Mouse (Mus musculus) regulatory T cell (primary cell): ENCODE results near the gene Angptl8.
"Not testable (repeated sequence)": the region's sequence is repeated elsewhere in the genome, so short reads cannot be mapped to it uniquely, and the experiment has no call there.

ENCODE experiments used
- in situ Hi-C: fragments of 300-600 bp; cut with MboI, MseI; formaldehyde crosslinking; loops from one replicate; pipeline ENCODE4 v1.15.1; 2025; ENCODE audit warnings: high pct_unique_total_duplicates

Gene Angptl8

DNA sequence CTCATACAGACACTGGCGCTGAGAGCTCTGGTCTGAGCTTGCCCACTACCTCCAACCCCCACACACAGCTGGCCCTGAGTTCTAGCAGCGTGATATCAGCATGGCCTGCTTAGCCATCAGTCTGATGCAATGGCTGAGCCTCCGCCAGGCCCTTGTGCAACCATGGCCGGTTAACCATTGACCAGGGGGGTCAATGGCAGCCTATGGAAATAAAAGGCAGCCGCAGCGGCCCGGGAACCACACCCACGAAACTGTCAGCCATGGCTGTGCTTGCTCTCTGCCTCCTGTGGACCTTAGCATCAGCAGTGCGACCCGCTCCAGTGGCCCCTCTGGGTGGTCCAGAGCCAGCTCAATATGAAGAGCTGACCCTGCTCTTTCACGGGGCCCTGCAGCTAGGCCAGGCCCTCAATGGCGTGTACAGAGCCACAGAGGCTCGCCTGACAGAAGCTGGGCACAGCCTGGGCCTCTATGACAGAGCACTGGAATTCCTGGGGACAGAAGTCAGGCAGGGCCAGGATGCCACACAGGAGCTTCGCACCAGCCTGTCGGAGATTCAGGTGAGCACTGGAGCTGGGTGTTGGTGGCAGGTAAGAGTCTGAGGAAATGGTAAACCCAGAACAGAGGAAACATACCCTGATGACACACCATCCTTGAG, at the start of gene Angptl8:
Gene Angptl8 (plus strand): TSS at position 253 of the 655 bp plus-strand sequence.
- in situ Hi-C loops, result no loop called here

DNA sequence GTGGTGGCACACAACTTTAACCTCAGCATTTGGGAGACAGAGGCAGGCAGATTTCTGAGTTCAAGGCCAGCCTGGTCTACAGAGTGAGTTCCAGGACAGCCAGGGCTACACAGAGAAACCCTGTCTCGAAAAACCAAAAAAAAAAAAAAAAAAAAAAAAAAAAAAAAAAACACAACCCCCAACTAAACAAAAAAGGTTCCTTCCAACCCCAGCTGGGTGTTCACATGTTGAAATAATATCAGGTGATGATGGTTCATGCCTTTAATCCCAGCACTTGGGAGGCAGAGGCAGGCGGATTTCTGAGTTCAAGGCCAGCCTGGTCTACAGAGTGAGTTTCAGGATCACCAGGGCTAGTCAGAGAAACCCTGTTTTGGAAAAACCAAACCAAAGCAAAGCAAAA, 49.0 kb upstream of the Angptl8 start:
- in situ Hi-C loops, result not testable (repeated sequence)

DNA sequence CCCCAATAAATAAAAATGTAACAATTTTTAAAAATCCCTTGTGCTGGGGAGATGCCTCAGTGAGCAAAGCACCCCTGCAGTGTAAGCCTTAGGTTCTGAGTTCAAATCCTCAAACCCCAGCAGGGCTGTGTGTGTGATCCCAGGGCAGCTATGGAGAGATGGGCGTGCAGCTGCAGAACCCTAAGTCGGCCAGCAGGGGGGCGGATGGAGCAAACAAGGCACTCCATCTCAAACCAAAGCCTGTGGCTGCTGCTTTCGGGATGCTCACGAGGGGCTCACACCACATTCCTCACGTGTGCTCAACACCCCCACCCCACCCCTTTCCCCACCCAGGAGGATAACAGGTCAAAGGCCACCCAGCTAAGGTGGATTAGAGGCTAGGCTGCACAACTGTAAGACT, 48.4 kb upstream of the Angptl8 start:
- in situ Hi-C loops, result no loop called here

DNA sequence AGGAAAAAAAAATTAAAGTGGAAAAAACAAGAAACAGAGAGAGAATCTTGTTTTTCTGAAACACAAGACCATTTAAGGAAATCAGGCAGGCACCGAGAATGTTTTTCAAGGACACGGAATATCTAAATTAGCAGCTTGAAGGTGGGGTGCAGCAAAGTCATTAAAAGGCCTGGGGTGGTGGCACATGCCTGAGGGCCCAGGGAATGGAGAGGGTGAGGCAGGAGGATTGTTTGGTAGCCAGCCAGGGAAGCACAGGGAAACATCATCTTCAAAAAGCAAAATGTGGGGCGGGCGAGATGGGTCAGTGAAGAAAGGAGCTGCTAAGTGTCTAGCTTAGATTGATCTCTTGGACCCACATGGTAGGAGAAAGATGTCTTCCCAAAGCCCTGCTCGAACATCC, 47.7 kb upstream of the Angptl8 start:
- in situ Hi-C loops, result no loop called here

DNA sequence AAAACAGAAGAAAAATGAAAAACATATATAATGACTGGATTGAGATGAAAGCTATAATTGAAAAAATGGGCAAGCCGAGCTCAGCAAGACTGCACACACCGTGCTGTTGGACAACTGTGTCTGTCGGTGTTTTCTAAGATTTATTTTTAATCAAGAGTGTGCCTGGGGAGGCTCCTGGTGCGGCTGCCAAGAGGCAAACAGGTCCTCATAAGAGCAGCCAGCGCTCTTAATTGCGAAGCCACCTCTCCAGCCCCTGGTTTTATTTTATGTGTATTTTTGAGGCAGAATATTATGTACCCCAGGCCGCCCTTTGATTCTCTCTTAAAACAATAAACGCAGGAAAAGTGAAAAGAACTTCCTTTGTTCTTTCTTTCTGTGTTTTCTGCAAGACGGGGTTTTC, 47.1 kb upstream of the Angptl8 start:
- in situ Hi-C loops, result no loop called here

DNA sequence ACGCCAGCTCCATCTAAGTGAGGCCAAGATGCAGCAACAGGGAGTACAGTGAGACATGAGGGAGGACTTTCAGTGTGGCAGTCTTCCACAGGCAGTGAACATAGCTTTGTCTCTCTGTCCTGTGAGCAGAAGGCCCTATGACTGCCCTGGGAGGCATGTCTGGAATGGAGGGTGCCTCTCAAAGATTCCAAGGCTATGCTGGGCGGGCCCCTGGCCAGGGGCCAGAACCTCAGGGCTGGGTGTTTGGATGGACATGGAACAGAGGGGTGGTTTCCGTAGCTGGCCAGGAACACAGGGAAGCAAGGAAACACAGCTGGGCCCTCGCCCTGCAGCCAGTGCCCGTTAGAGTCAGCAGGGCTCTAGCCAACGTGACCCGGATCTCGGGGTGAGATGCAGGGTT, 43.4 kb upstream of the Angptl8 start:
- in situ Hi-C loops, result no loop called here

DNA sequence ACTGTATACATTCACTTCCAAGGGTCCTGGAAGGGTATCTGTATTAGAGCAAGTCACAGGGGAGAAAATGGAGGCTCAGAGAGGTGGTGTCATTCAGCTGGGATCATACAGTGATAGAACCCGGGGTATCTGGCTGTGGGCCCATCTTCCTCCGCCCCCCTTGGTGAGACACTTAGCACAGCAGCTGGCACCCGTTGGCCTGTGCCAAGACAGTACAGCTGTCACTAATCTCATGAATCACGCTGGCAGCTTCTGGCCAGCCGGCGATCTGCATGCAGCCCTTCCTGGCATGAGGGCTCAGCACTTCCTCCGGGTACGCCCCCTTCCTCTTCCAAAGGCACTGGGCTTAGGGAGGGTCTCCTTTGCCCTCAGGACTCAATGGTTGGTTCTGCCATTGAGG, 42.7 kb upstream of the Angptl8 start:
- in situ Hi-C loops, result no loop called here

DNA sequence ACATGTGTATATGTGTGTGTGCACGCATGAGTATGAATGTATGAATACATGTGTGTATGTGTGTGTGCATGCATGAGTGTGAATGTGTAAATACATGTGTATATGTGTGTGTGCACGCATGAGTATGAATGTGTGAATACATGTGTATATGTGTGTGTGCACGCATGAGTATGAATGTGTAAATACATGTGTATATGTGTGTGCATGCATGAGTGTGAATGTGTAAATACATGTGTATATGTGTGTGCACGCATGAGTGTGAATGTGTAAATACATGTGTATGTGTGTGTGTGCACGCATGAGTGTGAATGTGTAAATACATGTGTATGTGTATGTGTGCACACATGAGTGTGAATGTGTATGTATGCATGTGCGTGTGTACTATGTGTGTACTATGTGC, 41.8 kb upstream of the Angptl8 start:
- in situ Hi-C loops, result not testable (repeated sequence)

DNA sequence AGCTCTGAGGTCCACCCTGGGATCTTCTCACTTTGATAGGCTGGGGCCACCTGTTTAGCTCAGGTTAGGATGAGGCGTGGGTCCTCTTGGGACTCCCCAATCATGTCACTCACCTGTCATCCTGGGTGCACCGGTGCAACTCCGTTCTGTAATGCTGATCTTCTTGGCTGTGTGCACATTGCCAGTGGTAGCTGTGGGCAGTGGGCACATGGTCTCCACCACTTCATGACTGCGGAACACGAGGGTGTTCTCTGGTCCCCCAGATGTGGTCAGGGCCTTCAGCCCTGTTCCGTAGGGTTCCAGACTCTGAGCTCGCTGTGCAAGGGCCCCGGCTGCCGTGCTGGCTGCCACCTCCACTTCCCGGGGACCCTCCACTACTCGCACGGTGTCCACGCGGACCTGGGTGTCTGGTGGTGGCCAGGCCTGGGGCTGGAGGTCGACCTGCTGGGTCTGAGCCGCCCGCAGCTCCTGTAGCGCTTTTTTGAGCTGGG, 40.9 kb upstream of the Angptl8 start:
- in situ Hi-C loops, result no loop called here

DNA sequence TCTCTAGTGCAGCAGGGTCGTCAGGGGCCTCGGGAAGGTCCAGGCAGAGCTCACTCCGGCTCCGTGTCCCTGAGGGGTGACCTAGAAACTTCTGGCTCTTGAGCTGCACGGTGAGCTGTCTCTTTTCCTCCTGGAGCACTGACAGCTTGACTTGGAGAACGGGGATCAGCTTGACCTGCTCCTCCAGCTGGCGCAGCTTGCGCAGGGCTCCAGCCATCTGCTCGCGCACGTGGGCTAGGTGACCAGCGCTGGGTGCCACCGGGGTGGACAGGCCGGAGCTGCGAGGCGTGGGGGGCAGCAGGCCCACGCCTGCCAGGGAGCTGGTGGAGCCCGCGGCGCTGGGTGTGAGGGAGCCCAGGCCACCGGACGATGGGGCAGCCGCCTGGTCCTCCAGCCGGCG, 40.4 kb upstream of the Angptl8 start:
- in situ Hi-C loops, result no loop called here

DNA sequence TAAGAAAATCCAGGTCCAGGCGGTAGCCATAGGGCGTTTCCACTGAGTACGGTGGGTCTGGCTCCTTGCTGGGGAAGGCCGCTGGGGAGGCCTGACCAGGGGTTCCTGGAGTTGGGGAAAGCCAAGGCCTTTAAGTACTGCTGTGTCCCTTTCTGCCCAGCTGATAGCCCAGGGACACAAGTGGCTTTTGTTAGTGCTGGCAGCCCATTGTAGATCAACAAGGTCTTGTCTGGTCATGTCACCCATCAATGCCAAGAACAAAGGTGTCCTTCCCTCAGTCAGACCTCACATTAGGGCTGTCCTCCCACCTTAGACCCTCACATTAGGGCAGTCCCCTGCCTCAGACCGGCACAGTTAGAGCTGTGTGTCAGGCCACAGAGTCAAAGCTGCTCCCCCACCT, 39.7 kb upstream of the Angptl8 start:
- in situ Hi-C loops, result no loop called here

DNA sequence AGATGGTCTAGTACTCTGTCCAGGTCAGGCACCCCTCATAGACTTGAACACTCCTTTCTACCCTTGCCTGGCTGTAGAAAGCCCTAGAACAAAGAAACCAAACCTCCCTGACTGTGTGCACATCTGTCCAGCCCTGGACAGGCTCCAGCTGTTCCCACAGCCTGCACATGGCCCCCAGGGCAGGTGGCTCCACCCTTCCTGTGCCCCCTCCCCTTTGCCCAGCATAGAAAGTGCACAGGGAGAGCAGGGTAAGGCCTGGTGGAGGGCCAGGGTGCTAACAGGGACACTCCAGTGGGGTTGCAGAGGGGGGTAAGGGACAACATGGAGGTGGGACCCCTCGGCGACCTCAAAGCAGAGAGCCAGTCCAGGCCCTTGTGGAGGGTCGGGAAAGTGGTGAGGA, 39.1 kb upstream of the Angptl8 start:
- in situ Hi-C loops, result no loop called here

DNA sequence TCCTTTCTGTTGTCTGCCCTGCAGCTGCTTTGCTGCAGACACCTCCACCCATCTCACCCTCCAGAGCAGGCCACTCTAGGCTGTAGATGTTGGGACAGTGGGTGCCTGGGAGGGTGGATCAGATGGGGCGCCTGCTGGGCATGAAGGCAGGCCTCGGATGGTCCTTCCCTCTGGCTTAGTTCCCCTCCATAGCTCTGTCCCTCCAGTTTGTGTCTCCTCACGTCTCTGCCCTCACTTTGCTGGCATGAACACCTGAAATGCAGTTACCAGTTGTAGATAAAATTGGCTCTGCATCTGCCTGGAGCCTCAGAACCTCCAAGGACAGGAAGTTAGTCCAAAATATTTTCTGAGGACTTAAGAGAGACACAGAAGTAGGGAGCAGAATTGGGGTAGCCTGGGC, 38.4 kb upstream of the Angptl8 start:
- in situ Hi-C loops, result no loop called here

DNA sequence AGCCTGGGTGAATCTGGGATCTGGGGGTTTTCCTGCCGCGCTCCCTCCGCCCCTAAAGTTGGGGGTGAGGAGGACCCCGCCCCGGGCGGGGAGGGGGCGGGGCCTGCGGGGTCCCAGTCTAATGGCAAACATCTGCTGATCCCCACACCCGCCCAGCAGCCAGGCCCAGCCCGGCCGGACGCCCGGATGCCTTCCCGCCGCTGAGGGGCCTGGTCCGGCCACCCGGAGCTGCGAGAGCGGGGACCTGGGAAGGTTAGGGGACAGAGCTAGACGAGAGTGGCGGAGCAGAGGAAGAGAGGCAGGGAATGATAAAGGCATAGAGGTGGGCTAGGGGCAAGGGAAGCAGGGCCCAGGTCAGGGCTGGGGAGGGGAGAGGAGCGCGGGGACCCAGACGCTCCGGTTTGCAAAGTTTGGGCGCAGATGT, 37.4 kb upstream of the Angptl8 start:
- in situ Hi-C loops, result no loop called here

DNA sequence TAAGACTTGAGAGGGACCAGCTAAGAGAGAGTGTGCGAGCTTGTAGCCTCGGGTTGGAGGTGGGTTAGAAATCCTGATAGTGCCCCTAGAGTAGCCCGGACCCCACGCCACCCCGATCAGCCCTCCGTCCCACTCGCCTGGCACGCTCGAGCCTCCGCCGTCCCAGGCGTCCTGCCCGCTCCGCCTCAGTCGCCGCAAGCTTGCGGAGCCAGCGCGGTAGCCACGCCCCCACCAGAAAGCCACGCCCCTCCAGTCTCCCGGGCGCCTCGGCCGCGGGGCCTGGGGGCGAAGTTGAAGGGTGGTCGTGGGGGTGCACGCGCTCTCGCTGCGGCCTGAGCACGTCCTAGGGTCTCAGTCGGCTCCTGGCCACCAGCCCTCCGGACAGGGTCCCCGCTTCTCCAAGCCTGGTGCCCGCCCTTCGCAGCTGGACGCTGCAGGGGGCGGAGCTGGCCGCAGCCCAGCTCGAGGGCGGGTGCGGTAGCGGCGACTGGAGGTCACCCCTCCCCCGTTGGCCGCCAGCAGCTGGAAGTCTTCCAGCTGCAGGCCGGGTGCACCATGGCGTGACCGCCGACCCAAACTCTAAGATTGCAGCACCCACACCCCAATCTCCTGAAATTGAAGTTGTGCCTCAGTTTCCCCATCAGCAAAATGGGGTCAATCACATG, 36.8 kb upstream of the Angptl8 start, which contains the start of gene Kank2:
Gene Kank2 (minus strand): TSS at position 400 of the 665 bp plus-strand sequence.
- in situ Hi-C loops, result no loop called here

DNA sequence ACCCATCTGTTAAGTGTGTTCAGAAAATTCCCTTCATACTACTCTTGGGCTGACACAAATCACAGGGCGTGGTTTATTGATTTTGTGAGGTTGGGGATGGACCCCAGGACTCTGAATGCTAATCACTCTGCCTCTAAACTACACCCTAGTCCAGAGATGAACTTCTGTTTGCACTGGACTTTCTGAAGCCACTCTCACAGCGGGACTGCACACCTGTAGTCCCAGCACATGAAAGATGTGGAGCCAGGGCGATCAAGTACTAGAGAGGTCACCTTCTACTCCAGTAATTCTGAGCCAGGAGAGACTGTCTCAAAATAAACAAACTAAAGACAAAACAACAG, 36.3 kb upstream of the Angptl8 start:
- in situ Hi-C loops, result no loop called here

DNA sequence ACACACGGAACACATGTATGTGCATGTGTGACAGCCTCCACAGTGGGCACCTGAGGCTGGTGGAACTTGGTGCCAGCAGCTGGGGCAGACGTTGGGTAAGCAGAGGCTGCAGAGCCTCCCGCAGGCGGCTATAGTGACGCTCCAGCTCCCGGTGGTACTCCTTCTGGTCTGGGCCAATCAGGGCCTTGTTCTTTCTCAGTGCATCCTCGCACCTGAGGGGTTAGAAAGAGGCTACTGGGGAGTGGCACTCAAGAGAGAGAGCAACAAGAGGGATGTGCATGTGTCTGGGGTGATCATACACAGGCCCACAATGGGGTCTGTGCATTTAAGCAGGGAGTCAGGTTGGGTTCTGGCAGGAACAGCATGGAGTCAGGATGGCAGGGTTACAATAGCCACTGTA, 34.2 kb upstream of the Angptl8 start:
- in situ Hi-C loops, result no loop called here

DNA sequence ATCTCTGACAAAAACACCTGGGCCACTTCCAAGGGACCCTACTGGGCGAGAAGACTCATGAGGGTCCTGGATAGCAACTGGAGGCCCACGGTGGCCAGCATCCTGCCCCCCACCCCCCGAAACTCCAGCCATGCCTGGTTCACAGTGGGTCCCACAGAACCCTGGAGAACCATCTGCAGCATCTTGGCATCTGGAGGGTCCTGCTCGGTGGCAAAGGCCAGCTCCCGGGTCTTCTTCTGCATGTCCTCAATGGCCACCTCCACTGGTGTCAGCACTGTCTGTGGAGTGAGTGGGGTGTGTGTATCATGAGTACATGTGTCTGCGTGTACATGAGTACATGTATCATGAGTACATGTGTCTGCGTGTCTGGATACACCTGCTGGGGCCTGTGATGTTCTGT, 33.7 kb upstream of the Angptl8 start:
- in situ Hi-C loops, result no loop called here

DNA sequence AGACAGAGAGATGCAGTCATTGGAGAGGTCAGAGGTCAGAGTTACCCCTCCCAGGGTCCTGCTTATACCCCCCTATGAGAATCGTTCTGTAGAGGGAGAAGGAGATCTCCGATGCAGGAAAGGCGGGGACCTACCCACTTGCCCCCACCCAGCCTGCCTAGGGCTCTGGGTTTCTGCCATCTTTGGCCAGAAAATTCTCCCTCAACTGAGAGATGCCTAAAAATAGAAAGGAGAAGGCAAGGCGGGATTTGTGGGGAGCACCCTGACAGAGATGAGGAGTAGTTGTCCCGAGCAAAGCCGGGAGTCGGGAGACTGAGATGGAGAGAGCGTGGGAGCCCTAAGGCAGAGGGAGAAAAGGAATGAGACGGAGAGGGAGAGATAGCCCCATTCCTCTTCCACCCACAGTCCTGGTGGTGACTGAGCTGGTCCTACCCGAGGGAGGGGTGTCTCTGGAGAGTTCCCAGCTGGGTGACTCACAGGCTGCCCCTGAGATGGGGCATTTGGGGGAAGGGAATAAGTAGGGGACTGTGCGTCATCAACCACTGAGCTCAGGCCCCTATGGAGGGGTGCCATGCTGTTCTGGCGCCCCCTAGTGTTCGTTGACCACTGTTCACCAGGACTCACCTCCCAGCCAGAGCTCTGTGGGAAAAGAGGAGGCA, 31.2 kb upstream of the Angptl8 start:
- in situ Hi-C loops, result no loop called here

DNA sequence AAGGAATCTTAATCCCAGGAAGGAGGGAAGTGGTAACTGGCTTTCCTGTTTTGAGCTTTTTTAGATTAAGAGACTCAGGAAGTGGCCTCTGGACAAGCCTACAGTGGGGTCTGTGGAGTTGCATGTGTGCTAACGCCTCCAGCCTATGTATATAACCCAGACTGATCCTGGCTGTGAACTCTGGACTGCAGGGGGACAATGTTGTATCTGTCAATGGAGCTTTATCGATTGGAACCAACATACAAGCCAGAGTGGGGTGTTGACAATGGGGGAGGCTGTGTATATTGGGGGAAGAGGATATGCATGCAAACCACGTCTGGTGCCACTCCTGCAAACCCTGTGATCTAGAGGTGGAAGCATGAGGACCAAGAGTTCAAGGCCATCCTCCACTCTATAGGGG, 28.9 kb upstream of the Angptl8 start:
- in situ Hi-C loops, result no loop called here

DNA sequence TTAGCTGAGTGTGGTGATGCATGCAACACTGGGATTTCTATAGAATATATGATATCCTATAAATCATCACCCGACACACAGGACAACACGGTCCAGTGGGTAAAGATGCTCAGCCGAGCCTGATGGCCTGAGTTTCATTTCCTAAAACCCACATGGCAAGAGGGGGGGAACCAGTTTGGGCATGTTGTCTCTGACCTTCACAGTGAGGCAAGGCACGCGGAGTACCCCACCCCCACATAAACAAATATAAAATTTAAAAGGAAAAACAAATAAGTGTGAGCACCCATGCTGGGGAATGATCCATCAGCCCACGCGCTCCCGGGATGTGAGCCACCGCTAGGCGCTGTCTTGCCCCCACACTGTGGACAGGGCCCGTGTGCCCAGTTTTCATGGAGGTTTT, 28.3 kb upstream of the Angptl8 start:
- in situ Hi-C loops, result no loop called here

DNA sequence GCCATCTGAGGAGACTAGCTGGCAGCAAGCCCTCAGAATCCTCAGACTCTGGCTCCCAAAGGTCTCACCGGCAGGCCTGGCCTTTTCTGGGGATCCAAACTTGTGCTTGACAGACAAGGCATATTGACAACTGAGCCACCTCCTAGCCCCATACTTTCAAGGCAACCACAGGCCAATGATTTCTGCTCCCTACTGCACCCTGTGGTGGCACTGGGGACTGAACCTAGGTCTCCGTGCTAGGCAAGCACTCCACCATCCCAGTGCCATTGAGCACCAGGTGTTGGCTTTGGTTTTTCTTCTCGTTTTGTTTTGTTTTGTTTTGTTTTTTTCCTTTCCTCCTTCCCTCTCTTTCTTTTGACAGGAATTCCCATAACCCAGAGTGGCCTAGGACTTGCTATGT, 26.7 kb upstream of the Angptl8 start:
- in situ Hi-C loops, result no loop called here

DNA sequence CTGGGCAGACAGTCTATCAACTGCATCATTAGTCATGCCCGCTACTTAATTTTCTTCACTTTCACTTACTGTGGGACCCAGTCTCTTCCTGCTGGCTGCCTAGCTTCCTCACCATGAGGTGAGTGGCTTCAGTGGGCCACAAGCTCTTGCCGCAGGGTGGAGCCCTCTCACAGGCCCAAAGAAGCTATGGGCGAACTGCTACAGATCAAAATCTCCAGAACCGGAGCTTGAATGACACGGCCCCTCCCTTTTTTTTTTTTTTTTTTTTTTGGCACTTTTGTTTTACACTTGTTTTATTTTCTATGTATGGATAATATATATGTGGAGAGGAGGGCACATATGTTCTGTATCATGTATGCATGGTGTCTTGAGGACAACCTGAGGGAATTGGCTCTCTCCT, 24.1 kb upstream of the Angptl8 start:
- in situ Hi-C loops, result no loop called here
